Mouse (Mus musculus) lung, adult 18-20 months (tissue): ENCODE results near the gene Twf2.

ENCODE experiments used
- DNase-seq, 2 experiments: peaks; one replicate each; pipeline ENCODE4 v3.0.0; 2022; ENCODE audit warnings: mixed read lengths in 2 of 2

Twf2 gene

GRCm38 (mm10) chr9:106212594-106212981 is 9.7 kb downstream of the Twf2 start:
- no peak for DNase-seq

DNA sequence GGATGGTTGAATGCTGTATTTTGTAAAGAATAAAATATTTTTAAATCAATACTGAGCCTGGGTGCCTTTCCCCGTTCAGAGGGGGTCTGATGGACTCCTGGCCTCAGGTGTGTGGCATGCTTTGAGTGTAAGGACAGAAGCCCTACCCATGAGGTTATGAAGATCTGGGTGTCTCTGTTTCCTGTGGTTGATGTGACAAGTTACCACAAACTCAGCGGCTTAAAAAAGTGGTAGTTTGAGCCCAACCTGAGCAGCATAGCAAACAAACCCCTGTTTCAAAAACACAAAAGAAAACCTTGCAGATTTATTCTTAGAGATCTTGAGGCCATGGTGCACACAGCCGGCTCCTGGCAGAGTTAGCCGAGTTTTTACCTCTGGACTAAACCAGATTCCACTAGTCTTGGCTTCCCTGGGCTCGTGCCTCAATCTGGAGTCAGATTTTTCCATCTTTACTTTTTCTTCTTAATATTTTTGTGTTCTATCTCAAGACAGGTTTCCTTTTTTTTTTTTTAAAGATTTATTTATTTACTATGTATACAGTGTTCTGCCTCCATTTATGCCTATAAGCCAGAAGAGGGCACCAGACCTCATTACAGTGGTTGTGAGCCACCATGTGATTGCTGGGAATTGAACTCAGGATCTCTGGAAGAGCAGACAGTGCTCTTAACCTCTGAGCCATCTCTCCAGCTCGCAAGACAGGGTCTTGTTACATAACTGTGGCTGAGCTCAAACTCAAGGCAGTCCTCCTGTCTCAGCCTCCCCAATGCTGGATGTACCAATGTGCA is 12.6 kb downstream of the Twf2 start:
- DNase-seq, result no peak

DNA sequence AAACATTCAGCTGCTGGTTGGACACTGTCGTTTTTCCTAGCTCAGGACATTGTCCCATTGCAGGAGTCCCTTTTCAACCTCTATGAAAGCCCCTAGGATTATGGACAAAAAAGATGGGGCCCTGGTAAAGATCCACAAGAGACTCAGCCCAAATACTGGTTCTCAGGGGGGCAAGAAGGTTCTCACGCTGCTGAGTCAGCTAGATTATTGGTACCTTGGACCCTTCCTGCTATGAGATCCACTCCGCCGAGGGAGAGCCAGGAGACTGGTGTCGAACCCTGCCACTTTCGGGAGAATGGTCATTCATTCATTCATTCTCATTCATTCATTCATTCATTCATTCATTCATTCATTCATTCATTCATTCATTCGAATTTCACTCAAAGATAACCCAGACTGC is 14.1 kb downstream of the Twf2 start:
- no peak for DNase-seq

DNA sequence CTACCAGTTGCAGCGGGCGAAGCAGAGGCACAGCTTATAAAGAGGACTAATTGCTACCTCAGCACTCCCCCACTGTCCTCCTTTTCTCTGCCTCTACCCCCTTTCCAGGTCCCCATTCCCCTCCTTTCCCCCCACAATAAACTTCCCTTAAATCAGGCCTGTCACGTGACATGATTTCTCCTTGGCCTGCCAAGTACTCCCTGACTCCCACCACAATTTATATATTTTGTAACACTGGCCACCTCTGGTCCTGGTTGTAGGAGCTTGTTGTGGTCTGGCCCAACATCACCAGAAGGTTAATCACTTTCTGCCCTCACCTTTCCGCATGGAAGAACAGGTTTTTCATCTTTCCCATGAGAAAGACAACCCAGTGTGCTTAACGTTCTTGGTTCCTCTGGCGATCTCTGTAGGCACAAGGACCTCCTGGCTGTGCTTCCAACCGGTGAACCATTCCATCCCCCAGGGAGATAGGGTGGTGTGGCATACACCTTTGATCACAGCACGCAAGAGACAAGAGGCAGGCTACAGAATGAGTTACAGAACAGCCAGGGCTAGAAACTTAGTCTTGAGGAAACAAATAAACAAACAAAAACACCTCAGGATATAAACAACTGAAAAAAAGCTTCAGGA is 18.1 kb downstream of the Twf2 start:
- no peak for DNase-seq

DNA sequence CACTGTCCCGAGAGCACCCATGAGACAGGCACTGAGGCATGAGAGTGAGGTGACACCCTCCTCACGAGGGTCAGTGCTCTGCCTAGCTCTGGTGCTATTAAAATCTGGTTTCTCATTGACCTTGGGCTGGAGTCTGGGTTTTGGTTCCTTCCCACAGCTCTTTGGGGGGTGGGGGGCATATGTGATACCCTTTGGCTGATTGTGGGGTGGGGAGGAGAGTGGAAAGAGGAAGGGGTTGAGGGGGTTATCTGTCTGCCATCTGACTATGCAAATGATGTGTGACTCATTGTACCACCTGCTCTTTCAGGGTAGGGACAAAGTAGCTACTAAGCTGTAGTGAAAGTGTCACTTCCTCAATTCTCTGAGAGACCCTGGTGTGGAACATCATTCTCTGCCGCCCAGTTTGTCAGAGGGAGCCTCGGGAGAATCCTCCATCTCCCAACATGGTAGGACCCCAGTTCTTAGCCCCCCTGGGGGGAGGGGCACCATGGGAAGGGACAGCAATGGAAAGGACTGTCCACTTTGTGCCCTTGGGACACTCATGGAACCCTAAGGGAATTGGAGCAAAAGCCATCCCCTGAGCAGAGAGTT is 19.4 kb downstream of the Twf2 start, which contains the start of gene Tlr9:
Tlr9 (plus strand) TSS at position 338 of the 591 bp plus-strand sequence.
- DNase-seq, result no peak

DNA sequence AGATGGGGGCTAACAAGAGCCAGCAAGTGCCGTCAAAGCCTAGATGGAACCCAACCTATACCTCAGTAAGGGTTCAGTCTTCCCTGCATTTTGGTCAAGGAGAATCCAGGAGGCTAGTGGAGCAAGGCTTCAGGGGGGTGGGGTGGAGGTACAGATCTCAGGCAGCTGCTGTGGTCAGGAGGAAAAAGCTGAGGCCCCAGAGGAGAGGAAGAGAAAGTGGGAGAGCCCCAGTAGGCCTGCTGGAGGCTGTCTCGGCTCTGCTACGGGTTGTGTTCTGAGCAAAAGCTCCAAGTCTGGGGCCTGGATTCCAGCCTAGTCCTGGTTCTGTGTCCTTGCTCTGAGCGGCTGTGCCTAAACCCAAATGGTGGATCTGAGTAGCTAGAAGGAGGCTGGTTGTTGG is 20.1 kb downstream of the Twf2 start:
- no peak for DNase-seq

DNA sequence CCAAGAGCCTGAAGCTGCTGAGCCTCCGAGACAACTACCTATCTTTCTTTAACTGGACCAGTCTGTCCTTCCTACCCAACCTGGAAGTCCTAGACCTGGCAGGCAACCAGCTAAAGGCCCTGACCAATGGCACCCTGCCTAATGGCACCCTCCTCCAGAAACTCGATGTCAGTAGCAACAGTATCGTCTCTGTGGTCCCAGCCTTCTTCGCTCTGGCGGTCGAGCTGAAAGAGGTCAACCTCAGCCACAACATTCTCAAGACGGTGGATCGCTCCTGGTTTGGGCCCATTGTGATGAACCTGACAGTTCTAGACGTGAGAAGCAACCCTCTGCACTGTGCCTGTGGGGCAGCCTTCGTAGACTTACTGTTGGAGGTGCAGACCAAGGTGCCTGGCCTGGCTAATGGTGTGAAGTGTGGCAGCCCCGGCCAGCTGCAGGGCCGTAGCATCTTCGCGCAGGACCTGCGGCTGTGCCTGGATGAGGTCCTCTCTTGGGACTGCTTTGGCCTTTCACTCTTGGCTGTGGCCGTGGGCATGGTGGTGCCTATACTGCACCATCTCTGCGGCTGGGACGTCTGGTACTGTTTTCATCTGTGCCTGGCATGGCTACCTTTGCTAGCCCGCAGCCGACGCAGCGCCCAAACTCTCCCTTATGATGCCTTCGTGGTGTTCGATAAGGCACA is 22.7 kb downstream of the Twf2 start:
- DNase-seq, result no peak

DNA sequence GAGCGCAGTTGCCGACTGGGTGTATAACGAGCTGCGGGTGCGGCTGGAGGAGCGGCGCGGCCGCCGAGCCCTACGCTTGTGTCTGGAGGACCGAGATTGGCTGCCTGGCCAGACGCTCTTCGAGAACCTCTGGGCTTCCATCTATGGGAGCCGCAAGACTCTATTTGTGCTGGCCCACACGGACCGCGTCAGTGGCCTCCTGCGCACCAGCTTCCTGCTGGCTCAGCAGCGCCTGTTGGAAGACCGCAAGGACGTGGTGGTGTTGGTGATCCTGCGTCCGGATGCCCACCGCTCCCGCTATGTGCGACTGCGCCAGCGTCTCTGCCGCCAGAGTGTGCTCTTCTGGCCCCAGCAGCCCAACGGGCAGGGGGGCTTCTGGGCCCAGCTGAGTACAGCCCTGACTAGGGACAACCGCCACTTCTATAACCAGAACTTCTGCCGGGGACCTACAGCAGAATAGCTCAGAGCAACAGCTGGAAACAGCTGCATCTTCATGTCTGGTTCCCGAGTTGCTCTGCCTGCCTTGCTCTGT is 23.3 kb downstream of the Twf2 start:
- peak in 1 of 2 experiments; percentile 49 for DNase-seq

DNA sequence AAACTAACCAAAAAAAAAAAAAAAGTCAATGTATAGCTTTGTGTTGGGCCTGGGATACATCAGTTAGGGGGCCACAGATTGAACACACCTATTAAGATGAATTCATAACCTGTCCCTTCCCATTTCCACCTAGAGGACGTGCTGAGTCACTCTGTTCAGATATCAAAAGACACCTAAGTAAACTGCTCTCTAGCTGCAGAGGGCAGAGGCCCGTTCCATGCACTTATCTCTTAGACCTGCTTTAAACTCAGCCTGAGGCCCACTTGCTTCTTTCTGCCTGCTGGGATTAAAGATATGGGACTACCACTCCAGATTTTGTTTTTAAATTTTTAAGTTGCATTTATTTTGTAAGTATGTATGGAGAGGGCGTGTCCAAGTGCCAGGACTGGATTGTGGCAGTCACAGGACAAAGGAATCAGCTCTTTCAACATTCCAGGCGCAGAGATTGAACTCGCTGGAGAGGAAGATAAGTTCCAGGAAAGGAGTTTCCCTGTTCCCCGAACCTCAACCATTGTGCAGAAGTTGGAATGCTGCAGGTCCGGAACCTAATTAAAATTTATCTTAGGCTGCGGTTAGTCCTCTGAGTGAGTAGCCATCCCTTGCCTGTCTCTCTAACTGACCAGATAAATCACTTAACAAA is 25.0 kb downstream of the Twf2 start:
- peak in 1 of 2 experiments; percentile 52 for DNase-seq

DNA sequence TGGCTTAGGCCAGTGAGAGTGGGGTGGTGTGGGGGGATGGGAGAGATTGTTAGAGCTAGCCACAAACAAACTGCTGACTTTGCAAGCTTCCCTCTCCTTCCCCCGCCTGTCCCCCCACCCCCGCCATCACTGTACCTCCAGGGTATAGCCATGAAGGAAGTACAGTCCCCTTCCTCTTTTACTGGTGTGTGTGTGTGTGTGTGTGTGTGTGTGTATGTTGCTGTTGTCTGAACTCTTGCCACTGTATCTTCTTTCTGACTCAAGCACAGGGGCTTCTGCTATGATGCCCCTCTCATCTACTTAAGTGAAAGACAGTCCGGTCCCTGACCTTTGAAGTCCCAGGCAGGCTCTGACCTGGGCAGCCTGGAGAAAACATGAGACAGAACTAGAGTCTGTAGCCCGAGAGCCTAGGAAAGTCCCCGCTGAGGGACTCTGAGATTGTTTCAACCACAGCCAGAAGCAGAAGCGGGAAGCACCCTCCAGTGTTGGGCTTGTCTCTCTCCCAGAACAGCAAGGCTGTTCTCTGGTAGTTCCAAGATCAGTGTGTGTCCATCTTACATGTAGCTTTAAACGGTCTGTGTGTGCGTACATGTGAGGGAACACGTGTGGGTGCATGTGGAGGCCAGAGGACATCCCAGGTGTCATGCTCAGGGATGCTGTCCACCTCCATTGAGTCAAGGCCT is 27.3 kb downstream of the Twf2 start:
- DNase-seq, result no peak

DNA sequence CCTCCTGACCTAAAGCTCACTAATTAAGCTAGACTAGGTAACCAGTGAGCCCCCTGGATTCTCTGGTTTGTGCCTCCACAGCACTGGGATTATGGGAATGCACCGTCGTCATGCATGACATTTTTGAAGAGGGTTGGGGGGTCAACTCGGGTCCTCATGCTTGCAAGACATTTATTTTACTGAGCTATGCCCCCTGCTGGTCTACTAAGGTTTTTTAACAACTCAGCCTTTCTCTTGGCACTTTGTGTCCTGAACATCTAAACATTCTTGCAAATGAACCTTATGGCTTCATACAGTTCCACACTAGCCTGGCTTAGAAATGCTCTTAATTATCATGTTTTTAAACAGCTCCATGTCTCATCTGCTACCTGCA is 27.8 kb downstream of the Twf2 start:
- no peak for DNase-seq

- peak in 1 of 2 experiments; percentile 70 for DNase-seq
Observed at GRCm38 (mm10) chr9:106231220-106231619, 28.3 kb downstream of the Twf2 start.

DNA sequence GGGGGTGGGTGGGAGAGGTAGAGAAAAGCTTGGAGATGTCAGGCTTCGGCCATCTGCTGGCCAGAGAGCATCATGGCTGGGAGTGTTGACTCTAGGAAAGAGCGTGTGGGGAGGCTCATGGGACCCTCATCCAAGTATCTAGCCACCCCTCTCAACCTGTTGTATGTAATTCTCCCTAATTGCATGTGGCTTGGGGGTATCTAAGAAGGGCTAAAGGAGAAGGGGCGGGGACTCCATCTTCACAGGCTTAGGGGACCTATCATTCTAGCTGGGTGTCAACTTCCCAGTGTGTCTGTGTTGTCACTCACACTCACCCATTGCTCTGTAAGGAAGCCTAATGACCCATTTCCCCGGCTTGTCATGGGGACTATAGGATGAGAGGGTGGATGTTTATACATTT is 28.9 kb downstream of the Twf2 start:
- DNase-seq, result no peak

DNA sequence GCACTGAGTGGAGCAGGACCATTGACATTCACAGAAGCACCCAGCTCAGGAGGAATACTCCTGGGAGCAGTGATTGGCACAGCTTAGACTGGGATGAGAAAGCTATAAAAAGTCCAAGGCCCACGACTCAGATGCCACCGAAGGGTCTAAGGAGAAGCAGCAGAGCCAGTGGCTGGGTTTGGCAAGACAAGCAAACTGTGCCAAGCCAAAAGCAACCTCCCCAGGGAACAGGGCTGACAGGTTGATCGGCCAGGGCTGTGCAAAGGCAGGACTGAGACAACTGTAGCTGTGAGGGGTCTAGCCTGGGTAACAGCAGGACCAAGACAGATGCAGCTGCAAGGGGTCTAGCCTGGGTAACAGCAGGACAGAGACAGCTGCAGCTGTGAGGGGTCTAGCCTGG is 30.0 kb downstream of the Twf2 start:
- no peak for DNase-seq

GRCm38 (mm10) chr9:106233953-106234352 is 31.0 kb downstream of the Twf2 start:
- DNase-seq, result no peak

DNA sequence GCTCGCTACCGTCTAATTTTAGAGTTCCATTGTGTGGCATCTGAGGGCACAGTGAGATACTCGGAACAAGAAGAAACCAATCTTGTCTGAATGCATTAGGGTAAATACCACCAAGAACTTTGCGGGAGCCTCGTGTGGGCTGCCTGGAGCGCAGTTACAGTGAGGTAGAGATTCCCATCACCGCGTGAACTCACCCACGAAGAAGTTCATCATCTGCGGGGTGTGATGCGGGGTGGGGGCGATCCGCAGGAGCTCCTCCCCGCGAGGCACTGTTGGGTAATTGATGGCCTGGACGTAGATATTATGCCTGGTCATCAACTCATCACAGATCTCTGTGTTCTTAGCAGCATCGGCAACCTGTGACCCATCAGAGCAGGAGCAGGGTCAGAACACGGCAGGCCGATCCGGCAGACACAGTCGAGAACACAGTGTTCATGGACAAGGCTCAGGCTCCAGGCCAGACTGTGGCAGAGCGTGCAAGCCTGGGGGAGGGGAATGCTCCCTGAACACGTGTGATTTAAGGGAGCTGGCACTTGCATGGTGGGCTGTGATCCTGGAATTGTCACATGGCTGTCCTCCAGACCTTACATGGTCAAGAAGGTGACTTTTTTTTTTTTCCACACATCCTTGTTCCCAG is 32.4 kb downstream of the Twf2 start:
- DNase-seq, result peak in 1 of 2 experiments; percentile 64

DNA sequence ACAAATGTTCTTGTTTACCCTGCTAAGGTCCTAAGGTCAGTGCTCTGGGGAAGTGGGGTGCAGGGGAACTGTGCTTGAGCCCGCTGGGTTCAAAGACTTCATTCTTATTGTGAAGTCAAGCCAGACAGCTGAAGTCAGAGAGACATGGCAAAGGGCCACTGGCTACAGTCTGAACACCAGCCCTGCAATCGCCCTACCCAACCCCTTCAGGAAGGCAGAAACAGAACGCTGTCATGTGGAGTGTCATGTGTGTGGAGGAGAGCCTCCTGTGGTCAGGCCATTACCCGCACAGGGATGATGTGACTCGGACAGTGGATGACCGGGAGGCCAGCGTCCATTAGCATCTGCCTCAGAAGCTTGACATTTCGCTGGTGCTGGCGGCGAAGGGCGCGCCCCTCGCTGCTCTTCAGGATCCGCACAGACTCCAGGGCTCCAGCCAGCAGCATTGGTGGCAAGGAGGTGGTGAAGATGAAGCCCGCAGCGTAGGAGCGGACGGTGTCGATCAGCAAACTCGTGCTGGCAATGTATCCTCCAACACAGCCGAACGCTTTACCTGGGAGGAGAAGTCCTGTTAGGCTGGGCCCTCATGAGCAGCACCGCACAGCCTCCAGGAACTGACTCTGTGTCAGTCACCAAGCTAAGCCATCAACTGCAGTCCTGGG is 33.4 kb downstream of the Twf2 start:
- DNase-seq, result peak in 1 of 2 experiments; percentile 58

DNA sequence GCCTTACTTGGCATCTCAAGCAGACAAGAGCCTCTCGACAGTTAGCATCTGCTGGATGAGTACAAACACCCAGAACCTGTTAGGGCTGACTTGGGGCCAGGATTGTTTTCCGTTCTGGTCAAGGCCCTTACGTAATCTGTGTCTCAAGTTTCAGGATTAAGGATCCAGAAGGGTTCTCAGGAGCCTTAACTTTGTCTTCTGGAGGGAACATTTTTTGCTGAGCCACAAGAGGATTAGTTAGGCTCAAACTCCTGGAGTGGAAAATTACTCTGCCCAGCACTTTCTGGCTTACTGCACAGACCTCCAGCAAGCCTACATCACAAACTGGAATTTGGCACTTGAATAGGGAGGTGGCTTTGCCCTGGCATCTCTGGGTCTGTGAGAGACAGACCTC is 33.9 kb downstream of the Twf2 start:
- DNase-seq, result peak; percentile 81 to 90

GRCm38 (mm10) chr9:106237401-106237800 is 34.5 kb downstream of the Twf2 start:
- DNase-seq, result no peak

GRCm38 (mm10) chr9:106237878-106238277 is 35.0 kb downstream of the Twf2 start:
- no peak for DNase-seq

- no peak for DNase-seq
Observed at GRCm38 (mm10) chr9:106241541-106242164, 38.7 kb downstream of the Twf2 start.
